Mouse (Mus musculus): Measurements from ENCODE around the gene Ell2. TPM values are rescaled to one million over a fixed set of nuclear protein-coding genes. Genes with fewer than 3 reads are reported as not detected.

The Ell2 gene
- polyA plus RNA-seq, 1 experiment from 2014 or later = 6.1 TPM

DNA sequence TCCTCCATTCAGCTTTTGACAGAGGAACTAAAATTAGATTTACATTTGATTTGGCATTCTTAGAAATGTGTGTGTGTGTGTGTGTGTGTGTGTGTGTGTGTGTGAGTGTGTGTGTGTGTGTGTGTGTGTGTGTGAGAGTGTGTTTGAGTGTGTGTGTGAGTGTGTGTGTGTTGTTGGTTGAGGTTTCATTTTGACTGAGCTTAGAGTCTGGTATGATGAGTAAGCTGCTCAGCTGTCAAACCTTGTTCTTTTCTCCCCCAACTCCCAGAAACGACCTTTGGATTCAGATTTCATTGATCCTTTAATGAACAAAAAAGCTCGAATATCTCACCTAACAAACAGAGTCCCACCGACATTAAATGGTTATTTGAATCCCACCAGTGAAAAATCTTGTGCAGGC lies 56.7 kb downstream of the Ell2 start:
- H3K4me1 ChIP-seq (ENCODE audit: control insufficient read depth, insufficient read depth, low read length) = no peaks in the 10 kb centered on the region
- H3K36me3 ChIP-seq (replicated peaks; ENCODE audit: control insufficient read depth, insufficient read depth, low read depth, low read length) = no peaks in the 10 kb centered on the region
- no peaks in the 10 kb centered on the region for H3K27me3 ChIP-seq (ENCODE audit: control insufficient read depth, insufficient read depth, low read length)
- H3K4me3 ChIP-seq (ENCODE audit: low read depth, low read length) = no peak overlapping the region
- no peak for DNase-seq (ENCODE audit: low spot score)
- H3K9ac ChIP-seq (replicated peaks; ENCODE audit: low read length) = no peak overlapping the region
- no peaks in the 10 kb centered on the region for H3K9me3 ChIP-seq (replicated peaks; ENCODE audit: control insufficient read depth, low read length)
- H3K27ac ChIP-seq (replicated peaks; ENCODE audit: low read depth, low read length) = no peak overlapping the region
- WGBS = 40% methylated on average over 3 of the region's 3 CpGs
- no peak overlapping the region for H3K4me2 ChIP-seq (ENCODE audit: low read depth, low read length)
- no peak for ATAC-seq (replicated peaks; ENCODE audit: insufficient number of reproducible peaks, low FRiP score, low TSS enrichment, low read depth)

DNA sequence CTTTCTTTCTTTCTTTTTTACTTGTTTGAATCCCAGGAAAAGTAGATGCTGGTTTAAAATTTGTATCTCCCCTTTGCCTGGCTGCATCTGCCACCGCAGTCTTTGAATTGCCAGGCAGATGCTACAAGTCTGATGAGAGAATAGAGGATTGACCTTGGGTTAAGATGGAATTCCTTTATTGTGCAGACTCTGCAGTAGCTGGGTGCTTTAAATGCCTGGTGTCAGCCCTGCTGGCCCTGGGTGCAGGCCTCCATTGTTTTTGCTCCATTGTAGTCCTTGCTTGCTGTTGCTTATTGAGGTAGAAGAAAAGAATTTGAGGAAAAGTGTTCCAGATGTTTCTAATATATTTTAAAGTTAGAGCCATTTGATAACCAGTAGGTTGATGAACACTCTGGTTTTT lies 59.2 kb downstream of the Ell2 start:
- DNase-seq (ENCODE audit: low spot score) (no peak), ATAC-seq (replicated peaks; ENCODE audit: insufficient number of reproducible peaks, low FRiP score, low TSS enrichment, low read depth) (no peak)
- Histone ChIP-seq H3K4me2 (ENCODE audit: low read depth, low read length) (no peak overlapping the region), H3K27me3 (ENCODE audit: control insufficient read depth, insufficient read depth, low read length) (no peaks in the 10 kb centered on the region), H3K4me1 (ENCODE audit: control insufficient read depth, insufficient read depth, low read length) (no peaks in the 10 kb centered on the region), H3K27ac (replicated peaks; ENCODE audit: low read depth, low read length) (no peak overlapping the region), H3K36me3 (replicated peaks; ENCODE audit: control insufficient read depth, insufficient read depth, low read depth, low read length) (no peaks in the 10 kb centered on the region), H3K9me3 (replicated peaks; ENCODE audit: control insufficient read depth, low read length) (no peaks in the 10 kb centered on the region), H3K9ac (replicated peaks; ENCODE audit: low read length) (no peak overlapping the region), H3K4me3 (ENCODE audit: low read depth, low read length) (no peak overlapping the region)
- WGBS = 44% methylated on average over 1 of the region's 1 CpGs

DNA sequence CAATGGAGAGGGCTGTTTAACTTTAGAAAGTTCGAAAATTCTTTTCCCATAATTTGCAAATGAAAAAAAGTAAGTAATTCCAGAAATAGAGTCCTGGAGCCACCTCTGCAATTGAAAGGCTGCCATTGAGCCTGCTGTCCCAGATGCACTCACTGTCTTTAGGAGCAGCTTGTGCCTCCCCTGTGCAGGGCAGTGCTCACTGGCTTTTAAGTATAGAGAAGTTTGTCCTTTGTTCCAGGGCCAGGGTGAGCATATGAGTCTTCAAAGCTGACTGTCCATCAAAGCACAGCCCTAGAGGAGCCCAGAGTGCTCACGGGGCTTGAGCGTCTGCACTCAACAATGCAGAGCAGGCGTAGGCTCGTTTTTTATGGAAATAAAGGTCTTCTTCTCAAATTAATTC lies 59.7 kb downstream of the Ell2 start:
- Histone ChIP-seq H3K4me1 (ENCODE audit: control insufficient read depth, insufficient read depth, low read length) (no peaks in the 10 kb centered on the region), H3K27me3 (ENCODE audit: control insufficient read depth, insufficient read depth, low read length) (no peaks in the 10 kb centered on the region), H3K36me3 (replicated peaks; ENCODE audit: control insufficient read depth, insufficient read depth, low read depth, low read length) (no peaks in the 10 kb centered on the region), H3K27ac (replicated peaks; ENCODE audit: low read depth, low read length) (no peak overlapping the region), H3K4me3 (ENCODE audit: low read depth, low read length) (no peak overlapping the region), H3K4me2 (ENCODE audit: low read depth, low read length) (no peak overlapping the region), H3K9me3 (replicated peaks; ENCODE audit: control insufficient read depth, low read length) (no peaks in the 10 kb centered on the region), H3K9ac (replicated peaks; ENCODE audit: low read length) (no peak overlapping the region)
- DNase-seq (ENCODE audit: low spot score) = peak; percentile 15
- peak; percentile 86 for ATAC-seq (replicated peaks; ENCODE audit: insufficient number of reproducible peaks, low FRiP score, low TSS enrichment, low read depth)
- WGBS = 36% methylated on average over 5 of the region's 5 CpGs

DNA sequence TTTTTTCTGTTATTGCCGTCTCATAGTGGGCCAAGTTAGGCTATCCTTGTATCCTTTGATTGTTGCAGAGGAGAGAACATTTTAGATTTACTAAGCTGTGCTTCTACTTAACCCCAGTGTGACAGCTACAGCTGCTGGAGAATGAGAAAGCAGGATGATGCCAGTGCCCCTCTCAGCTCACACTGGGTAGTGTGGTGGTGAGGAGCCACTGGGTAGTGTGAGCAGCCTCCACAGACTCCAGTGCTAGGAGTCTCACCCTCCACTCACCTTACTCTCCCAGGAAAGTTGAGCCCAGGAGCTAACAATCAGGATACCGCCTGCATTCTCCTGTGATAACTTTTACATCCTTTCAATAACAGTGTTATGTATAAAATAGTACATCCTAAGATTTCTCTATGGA lies 60.4 kb downstream of the Ell2 start:
- Histone ChIP-seq H3K4me2 (ENCODE audit: low read depth, low read length) (no peak overlapping the region), H3K27me3 (ENCODE audit: control insufficient read depth, insufficient read depth, low read length) (no peaks in the 10 kb centered on the region), H3K4me3 (ENCODE audit: low read depth, low read length) (no peak overlapping the region), H3K9me3 (replicated peaks; ENCODE audit: control insufficient read depth, low read length) (no peaks in the 10 kb centered on the region), H3K4me1 (ENCODE audit: control insufficient read depth, insufficient read depth, low read length) (no peaks in the 10 kb centered on the region), H3K9ac (replicated peaks; ENCODE audit: low read length) (no peak overlapping the region), H3K27ac (replicated peaks; ENCODE audit: low read depth, low read length) (no peak overlapping the region), H3K36me3 (replicated peaks; ENCODE audit: control insufficient read depth, insufficient read depth, low read depth, low read length) (no peaks in the 10 kb centered on the region)
- no peak for DNase-seq (ENCODE audit: low spot score)
- WGBS = 54% methylated on average over 2 of the region's 2 CpGs
- ATAC-seq (replicated peaks; ENCODE audit: insufficient number of reproducible peaks, low FRiP score, low TSS enrichment, low read depth) = no peak

DNA sequence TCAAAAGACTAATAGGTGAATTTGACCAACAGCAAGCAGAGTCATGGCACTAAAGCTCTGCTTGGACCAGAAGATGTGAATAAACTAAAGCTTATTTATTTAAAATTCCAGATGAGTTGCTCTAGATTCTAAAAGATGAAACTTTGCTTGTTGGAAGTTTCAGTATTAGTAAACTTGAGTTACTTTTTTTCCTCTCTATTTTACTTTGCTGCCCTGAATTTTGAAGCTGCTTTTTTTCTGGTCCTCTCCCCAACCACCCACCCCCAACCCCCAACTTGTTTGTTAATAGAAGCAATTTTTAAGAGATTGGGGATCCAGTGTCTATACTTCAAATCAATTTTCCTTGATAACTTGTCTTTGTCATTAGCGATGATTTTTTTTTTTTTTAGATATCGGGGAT lies 64.2 kb downstream of the Ell2 start:
- Histone ChIP-seq H3K4me1 (ENCODE audit: control insufficient read depth, insufficient read depth, low read length) (no peaks in the 10 kb centered on the region), H3K4me2 (ENCODE audit: low read depth, low read length) (no peak overlapping the region), H3K9ac (replicated peaks; ENCODE audit: low read length) (no peak overlapping the region), H3K27me3 (ENCODE audit: control insufficient read depth, insufficient read depth, low read length) (no peaks in the 10 kb centered on the region), H3K9me3 (replicated peaks; ENCODE audit: control insufficient read depth, low read length) (no peaks in the 10 kb centered on the region), H3K27ac (replicated peaks; ENCODE audit: low read depth, low read length) (no peak overlapping the region), H3K4me3 (ENCODE audit: low read depth, low read length) (no peak overlapping the region), H3K36me3 (replicated peaks; ENCODE audit: control insufficient read depth, insufficient read depth, low read depth, low read length) (no peaks in the 10 kb centered on the region)
- 96% methylated on average over 2 of the region's 2 CpGs for WGBS
- no peak for DNase-seq (ENCODE audit: low spot score)
- ATAC-seq (replicated peaks; ENCODE audit: insufficient number of reproducible peaks, low FRiP score, low TSS enrichment, low read depth) = no peak

DNA sequence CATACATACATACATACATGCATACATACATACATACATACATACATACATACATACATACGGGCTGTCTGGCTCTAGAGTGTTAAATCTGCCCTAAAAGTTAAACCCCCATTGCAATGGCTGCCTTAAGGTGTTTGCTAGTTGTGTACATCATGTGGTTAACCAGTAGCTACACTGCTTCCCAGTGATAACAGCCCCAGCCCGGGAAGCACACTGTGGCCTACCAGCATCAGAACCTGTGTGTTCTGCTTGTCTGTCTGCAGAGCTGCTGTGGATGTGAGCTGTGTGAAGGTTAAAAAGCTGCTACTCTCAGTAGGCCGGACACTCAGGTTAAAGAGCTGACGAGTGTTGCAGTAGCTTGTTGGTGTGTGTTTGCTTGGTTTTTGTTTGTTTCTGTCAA lies 64.8 kb downstream of the Ell2 start:
- DNase-seq (ENCODE audit: low spot score) = no peak
- ATAC-seq (replicated peaks; ENCODE audit: insufficient number of reproducible peaks, low FRiP score, low TSS enrichment, low read depth) = no peak
- Histone ChIP-seq H3K36me3 (replicated peaks; ENCODE audit: control insufficient read depth, insufficient read depth, low read depth, low read length) (no peaks in the 10 kb centered on the region), H3K27ac (replicated peaks; ENCODE audit: low read depth, low read length) (no peak overlapping the region), H3K9ac (replicated peaks; ENCODE audit: low read length) (no peak overlapping the region), H3K4me2 (ENCODE audit: low read depth, low read length) (no peak overlapping the region), H3K4me1 (ENCODE audit: control insufficient read depth, insufficient read depth, low read length) (no peaks in the 10 kb centered on the region), H3K4me3 (ENCODE audit: low read depth, low read length) (no peak overlapping the region), H3K27me3 (ENCODE audit: control insufficient read depth, insufficient read depth, low read length) (no peaks in the 10 kb centered on the region), H3K9me3 (replicated peaks; ENCODE audit: control insufficient read depth, low read length) (no peaks in the 10 kb centered on the region)
- WGBS = 89% methylated on average over 4 of the region's 4 CpGs

DNA sequence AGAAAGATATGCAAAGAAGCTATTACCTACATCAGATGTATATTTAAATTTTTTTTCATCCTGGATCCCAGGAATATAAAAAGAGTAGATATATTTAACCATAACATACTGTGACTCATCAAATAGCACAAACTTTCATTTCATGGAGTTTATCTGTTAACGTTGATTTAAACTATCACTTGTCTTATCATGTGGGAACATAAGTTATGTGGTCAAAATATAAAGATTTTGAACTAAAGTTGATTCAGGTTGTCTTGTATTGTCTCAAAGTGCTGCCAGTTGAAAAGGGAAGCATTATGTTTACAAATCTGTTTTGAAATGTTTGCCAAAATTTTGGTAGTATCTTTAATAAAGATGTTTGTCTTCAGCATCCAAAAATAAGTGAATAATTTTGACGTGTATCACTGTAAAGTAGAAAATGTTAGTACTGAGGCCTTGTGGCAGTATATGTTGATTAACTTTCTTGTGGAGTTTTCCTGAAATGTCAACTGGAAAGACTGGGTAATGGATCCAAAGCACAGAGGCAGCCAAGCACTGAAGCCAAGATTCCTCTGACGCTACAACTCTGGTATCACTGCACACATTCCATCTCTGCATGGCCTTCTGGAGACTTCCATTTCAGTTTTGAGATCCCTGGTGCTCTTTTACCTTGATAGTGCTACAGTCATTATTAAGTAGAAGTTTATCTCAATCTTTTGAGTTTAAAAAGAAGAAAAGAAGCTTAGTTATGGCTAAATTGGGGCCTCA lies 65.6 kb downstream of the Ell2 start:
- no peaks in the 10 kb centered on the region for H3K27me3 ChIP-seq (ENCODE audit: control insufficient read depth, insufficient read depth, low read length)
- H3K27ac ChIP-seq (replicated peaks; ENCODE audit: low read depth, low read length) = no peak overlapping the region
- H3K9ac ChIP-seq (replicated peaks; ENCODE audit: low read length) = no peak overlapping the region
- H3K4me2 ChIP-seq (ENCODE audit: low read depth, low read length) = no peak overlapping the region
- H3K36me3 ChIP-seq (replicated peaks; ENCODE audit: control insufficient read depth, insufficient read depth, low read depth, low read length) = no peaks in the 10 kb centered on the region
- H3K9me3 ChIP-seq (replicated peaks; ENCODE audit: control insufficient read depth, low read length) = no peaks in the 10 kb centered on the region
- no peak for ATAC-seq (replicated peaks; ENCODE audit: insufficient number of reproducible peaks, low FRiP score, low TSS enrichment, low read depth)
- DNase-seq (ENCODE audit: low spot score) = no peak
- H3K4me3 ChIP-seq (ENCODE audit: low read depth, low read length) = no peak overlapping the region
- no peaks in the 10 kb centered on the region for H3K4me1 ChIP-seq (ENCODE audit: control insufficient read depth, insufficient read depth, low read length)
- WGBS = 95% methylated on average over 3 of the region's 3 CpGs

DNA sequence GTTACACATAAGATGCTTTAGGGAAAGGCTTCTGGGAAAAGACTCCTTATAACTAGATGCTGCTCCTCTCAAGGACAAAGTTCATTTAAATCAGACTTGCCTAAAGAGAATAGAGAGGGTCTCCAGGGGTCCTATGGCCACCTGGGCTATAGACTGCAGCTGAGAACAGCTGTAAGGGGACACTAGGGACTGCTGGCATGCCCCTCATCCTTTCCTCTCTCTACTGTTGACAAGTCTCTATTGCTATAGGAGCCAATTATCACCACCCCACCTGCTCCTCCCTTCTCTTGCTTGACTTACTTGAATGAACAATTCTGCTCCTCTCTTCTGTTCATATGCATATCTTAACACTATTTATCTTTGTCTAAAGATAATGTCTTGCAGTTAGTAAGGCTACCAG lies 69.4 kb downstream of the Ell2 start:
- Histone ChIP-seq H3K4me2 (ENCODE audit: low read depth, low read length) (no peak overlapping the region), H3K36me3 (replicated peaks; ENCODE audit: control insufficient read depth, insufficient read depth, low read depth, low read length) (no peaks in the 10 kb centered on the region), H3K9me3 (replicated peaks; ENCODE audit: control insufficient read depth, low read length) (no peaks in the 10 kb centered on the region), H3K4me1 (ENCODE audit: control insufficient read depth, insufficient read depth, low read length) (no peaks in the 10 kb centered on the region), H3K4me3 (ENCODE audit: low read depth, low read length) (no peak overlapping the region), H3K27ac (replicated peaks; ENCODE audit: low read depth, low read length) (no peak overlapping the region), H3K27me3 (ENCODE audit: control insufficient read depth, insufficient read depth, low read length) (no peaks in the 10 kb centered on the region), H3K9ac (replicated peaks; ENCODE audit: low read length) (no peak overlapping the region)
- DNase-seq (ENCODE audit: low spot score) = no peak
- no peak for ATAC-seq (replicated peaks; ENCODE audit: insufficient number of reproducible peaks, low FRiP score, low TSS enrichment, low read depth)
